Mouse (Mus musculus) CH12.LX (cell line): ENCODE data around the gene Drc3.

Source experiments
- BHLHE40 ChIP-seq: IDR thresholded peaks from 2 replicates; pipeline ENCODE4 v1.6.1; 2011; ENCODE audit warnings: mild to moderate bottlenecking, low read depth, low read length, improper control_type of control experiment
- CTCF ChIP-seq, 2 experiments: IDR thresholded peaks in 1 of 2; conservative IDR thresholded peaks in 1 of 2; 2 replicates each; pipeline ENCODE4 v1.5.1; 2011 to 2012; ENCODE audit warnings: low read depth in 2 of 2, low read length in 2 of 2, improper control_type of control experiment in 1 of 2, inconsistent platforms in 1 of 2, mild to moderate bottlenecking in 1 of 2, moderate library complexity in 1 of 2
- ELF1 ChIP-seq: IDR thresholded peaks from 2 replicates; pipeline ENCODE4 v1.6.1; 2014; ENCODE audit warnings: low read depth, mild to moderate bottlenecking, inconsistent platforms, low read length, improper control_type of control experiment
- EP300 ChIP-seq: IDR thresholded peaks from 2 replicates; pipeline ENCODE4 v1.6.1; 2011; ENCODE audit warnings: low read length, improper control_type of control experiment
- ETS1 ChIP-seq: conservative IDR thresholded peaks from 2 replicates; pipeline ENCODE4 v1.6.1; 2012; ENCODE audit warnings: low read depth, mild to moderate bottlenecking, inconsistent platforms, low read length, improper control_type of control experiment, moderate library complexity
- MAX ChIP-seq: IDR thresholded peaks from 2 replicates; pipeline ENCODE4 v1.6.1; 2011; ENCODE audit warnings: low read length, improper control_type of control experiment
- MAZ ChIP-seq: IDR thresholded peaks from 2 replicates; pipeline ENCODE4 v1.6.1; 2012; ENCODE audit warnings: low read depth, mild to moderate bottlenecking, inconsistent platforms, low read length, improper control_type of control experiment, moderate library complexity
- MEF2A ChIP-seq: IDR thresholded peaks from 2 replicates; pipeline ENCODE4 v1.6.1; 2014; ENCODE audit warnings: low read depth, mild to moderate bottlenecking, inconsistent platforms, low read length, improper control_type of control experiment, borderline replicate concordance
- PAX5 ChIP-seq: IDR thresholded peaks from 2 replicates; pipeline ENCODE4 v1.6.1; 2012; ENCODE audit warnings: low read length, inconsistent platforms, mixed read lengths
- POLR2A ChIP-seq: IDR thresholded peaks from 2 replicates; pipeline ENCODE4 v1.6.1; 2011; ENCODE audit warnings: low read depth, mild to moderate bottlenecking, improper control_type of control experiment, low read length
- USF1 ChIP-seq: IDR thresholded peaks from 2 replicates; pipeline ENCODE4 v1.6.1; 2014; ENCODE audit warnings: low read depth, mild to moderate bottlenecking, inconsistent platforms, low read length, improper control_type of control experiment

DNA sequence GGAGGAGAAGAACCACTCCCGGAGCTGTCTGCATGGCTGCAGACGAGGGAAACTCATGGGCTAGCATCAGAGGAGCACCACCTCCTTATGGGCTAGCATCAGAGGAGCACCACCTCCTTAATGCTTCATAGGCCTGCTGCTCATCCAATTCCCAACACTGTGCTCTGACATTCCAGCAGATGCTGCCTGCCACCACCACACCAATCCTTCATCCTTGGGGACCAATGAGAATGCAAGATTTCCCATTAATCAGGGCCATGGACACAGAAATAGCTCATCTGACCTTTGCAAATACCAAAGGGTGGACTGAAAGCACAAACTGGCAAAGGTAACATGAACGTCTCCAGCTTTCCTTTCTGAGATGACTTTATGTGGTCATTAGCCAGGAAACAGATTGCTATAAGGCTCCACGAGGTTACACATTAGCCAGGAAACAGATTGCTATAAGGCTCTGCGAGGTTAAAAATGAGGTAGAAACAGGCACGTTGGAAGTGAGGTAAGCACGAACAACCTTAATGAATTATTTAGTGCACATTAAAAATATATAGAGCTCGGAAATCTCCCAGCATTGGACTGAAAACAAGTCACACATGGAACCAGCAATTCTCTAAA is 32.6 kb upstream of the Drc3 start:
- TF ChIP-seq CTCF (conservative IDR thresholded peaks at IDR 0.05 in 1 of 2, IDR thresholded peaks at IDR 0.05 in 1 of 2; ENCODE audit: low read depth in 2 of 2, low read length in 2 of 2) (no peak), PAX5 (no peak), MEF2A (no peak), POLR2A (no peak), ETS1 (no peak), USF1 (no peak), EP300 (no peak), ELF1 (no peak), BHLHE40 (no peak), MAZ (no peak), MAX (no peak)
